Mouse (Mus musculus) retina, adult 2 months (tissue): ENCODE results near the gene Habp4.
A peak's percentile ranks its signal among the peaks of the same experiment; 100 is the strongest.

Source experiments
- DNase-seq: peaks from one replicate; pipeline ENCODE4 v3.0.0-alpha.2; 2012; ENCODE audit warnings: low read depth, low spot score

The Habp4 gene

DNA sequence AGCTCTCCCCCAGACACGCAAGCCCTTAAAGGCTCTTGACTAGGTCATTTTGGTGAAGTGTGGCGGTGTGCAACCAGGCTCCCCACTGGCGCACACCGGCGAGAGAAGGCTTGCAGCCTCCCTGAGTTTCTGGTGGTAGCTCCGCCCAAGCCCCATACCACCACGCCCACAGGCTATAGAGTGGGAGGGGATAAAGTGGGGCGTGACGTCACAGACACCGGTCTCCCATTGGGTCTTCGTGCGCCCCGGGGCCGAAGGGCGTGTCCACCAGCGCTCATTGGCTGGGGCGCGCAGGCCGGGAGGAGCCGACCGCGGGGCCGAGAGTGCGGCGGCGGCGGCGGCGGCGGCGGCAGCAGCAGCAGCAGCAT is at the start of gene Habp4:
TSS of gene Habp4 (plus strand) at position 277 of the 368 bp plus-strand sequence.
- peak; percentile 95 for DNase-seq

DNA sequence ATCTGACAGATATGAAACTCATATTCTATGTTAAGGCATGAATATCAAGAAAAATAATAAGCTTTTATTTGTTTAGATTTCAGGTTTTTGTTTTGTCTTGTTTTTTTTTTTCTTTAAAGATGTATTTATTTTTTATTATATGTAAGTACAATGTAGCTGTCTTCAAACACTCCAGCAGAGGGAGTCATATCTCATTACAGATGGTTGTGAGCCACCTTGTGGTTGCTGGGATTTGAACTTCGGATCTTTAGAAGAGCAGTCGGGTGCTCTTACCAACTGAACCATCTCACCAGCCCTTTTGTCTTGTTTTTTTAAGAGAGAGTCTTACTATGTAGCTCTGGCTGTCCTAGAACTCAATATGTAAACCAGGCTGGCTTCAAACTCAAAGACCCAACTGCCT is 44.2 kb upstream of the Habp4 start:
- DNase-seq, result no peak

DNA sequence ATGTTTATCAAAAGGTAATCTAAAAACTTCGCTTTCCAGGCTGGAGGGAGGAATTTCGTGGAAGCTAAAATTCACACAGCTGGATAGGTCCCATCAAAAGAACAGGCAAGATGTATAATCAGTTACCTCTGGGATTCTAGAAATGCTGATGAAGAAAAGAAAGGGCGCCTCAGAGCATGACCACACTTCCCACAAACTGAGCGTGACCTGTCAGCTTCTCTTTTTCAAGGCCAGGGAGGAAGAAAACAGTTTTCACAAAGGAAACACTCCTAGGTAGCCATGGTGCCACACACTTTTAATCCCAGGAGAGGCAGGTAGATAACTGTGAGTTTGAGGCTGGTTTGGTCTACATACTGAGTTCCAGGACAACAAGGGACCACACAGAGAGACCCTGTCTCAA is 40.9 kb upstream of the Habp4 start:
- DNase-seq, result no peak

DNA sequence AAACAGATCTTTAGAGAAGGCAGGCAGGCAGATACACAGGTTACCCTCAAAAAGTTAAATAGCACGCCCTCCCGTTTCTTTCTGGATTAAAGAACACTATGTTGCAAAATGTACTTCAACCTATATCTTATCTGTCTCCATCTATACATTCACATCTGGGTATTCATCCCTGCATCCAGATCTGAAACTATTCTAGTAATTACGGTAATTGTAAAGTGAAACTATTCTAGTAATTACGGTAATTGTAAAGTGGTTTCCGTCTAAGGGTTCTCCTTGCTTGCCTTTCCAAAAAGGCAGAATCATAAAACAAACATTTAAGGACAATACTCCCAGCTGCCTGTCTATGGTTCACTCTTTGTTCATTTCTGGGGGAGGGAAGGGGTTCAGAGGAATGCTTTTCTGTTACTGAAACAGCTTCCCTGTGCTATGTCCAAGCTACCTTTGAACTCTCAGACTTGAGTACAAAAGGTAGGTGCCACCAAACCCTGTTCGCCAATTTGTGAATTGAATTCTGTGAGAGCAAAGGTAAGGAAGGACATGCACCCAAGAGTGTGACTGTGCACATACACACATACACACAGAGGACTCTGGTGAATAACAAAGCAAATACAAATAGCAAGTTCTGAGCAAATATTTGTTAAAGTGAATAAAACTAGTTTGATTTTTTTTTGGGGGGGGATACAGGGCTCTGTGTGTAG is 38.0 kb upstream of the Habp4 start:
- DNase-seq, result no peak

DNA sequence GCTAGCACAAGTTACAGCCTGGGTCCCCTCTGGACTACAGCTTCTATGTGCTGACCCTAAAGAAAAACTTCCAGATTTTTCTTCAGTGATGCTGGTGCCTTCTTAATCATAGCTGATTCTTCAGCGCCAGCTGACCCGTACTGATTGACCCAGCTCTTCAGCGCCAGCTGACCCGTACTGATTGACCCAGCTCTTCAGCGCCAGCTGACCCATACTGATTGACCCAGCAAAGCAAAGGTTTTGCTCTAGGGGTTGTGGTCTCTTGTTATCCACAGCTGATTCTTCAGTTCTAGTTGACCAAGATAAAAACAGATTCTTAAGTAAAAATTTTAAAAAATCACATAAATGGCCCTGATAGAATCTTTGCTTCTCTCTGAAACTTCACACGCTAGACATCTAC is 36.7 kb upstream of the Habp4 start:
- DNase-seq, result no peak

DNA sequence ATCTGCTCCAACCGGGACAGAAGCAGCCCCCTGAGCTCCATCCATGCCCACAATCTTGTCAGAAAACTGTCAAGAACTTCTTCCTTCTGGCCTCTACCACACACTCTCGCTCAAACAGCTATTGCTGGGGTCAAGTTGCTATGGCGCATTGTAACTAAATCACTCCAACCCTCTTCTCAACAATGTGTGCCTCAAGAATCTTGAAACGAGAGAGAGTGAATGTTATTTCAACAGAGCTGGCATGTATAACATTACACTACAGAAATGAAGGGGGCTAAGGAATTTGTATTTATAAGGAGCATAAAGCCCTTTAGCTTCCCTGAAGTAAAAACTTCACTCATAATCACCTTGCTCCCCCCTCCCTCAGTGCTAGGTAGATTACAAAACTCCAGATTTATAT is 35.3 kb upstream of the Habp4 start:
- no peak for DNase-seq

DNA sequence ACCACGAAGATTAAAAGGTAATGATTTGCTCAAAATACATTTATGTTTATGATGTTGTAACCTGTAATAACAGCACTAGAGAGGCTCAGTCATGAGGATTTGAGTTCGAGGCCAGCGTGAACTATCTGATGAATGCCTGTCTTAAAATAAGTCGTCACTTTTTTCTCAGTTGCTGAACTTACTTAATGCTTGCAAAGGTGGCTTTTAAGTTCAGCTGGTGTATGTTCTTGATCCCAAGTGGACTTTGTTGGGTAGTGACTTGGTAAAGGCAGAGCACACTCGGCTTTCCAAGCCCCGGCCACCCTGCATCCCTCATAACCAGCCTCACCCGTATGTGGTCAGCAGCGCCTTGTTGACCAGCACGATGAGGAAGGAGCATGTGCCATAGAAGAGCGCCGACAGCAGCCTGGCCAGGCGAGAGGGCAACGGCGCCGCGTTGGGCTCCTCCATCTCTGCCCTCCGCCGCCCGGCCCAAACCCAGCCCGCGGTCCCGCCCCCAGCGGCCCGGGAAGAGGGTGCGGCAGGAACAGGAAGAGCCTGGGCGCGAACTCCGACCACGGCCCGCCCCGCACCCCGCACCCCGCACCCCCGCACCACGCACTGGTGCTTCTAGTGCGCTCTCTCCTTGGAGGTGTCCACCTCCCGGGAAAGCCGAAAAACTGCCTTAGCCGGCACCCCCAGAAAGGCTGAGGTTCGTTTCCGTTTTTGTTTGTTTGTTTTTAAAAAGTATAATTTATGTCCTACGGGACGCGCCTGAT is 32.6 kb upstream of the Habp4 start, which contains the start of gene Slc35d2:
TSS of gene Slc35d2 (minus strand) at position 511 of the 758 bp plus-strand sequence.
- DNase-seq, result no peak

DNA sequence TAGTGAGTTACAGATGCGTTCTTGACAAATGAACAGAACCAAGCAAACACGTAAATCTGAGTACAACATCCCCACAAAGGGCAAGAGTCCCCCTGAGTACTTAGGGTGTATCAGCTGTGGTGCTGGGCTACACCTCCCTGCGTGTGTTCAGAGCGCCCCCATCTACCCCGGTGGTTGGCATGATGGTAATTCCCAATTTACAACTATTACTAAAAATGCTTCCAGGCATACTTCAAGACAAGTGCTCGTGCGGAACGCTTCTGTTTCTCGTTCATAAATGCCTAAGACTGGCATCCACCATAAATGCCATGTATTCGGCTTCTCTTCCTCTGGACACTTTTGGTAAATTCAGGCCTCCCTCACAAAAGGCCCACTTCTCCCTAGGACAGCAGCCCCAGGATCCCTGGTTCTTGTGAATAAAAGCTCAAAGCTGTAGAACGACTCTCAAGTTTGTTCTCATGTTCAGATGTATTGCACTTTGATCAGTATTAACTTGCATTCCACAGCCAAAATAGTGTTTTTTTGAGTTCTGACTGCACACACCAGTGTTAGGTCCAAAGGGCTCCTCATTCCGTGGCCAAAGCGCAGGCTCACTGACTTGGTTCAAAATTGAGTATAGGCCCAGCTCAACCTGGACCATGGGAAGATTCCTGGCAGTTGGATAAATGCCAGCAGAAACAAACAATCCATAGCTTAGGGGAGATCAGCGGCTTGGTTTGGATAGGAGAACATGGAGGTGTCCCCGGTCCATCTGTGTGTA is 31.8 kb upstream of the Habp4 start:
- DNase-seq, result no peak

DNA sequence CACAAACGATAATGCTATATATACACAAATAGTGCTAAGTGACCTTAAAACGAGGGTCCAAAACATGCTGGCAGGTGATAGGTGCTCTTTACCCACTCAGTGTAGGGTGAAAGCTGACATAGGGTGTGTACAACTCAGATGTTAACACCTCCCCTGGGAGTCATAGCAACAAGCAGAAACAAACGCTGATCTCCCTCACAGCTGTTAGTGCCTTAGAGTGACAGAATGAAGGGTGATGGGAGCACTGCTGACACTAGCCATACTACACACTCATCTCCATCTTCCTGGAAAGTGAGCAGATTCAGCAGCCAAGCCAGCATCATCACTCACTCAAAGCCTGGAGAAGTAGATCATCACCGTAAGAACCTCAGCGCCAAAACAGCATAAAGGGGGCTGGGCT is 11.5 kb upstream of the Habp4 start:
- DNase-seq, result no peak

DNA sequence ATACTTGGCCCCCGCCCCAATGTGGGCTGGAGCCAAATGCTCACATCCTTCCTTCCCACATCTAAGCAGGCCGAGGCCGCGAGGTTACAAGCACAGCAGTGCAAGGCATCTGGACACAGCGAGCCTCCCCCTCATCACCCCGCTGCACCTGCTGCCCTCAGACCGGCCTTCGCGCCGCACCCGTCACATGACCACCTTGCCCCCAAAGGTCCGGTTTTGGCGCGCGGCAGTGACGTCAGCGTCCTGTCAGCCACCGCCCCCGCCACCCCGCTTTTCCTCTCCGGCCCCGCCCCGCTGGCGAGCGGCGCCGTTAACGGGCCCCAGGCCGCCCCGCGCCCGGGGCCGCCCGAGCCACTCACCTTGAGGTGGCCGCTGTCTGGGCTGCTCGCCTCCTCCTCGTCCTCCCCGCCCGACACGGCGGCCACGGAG is 9.4 kb upstream of the Habp4 start:
- DNase-seq, result peak; percentile 64

DNA sequence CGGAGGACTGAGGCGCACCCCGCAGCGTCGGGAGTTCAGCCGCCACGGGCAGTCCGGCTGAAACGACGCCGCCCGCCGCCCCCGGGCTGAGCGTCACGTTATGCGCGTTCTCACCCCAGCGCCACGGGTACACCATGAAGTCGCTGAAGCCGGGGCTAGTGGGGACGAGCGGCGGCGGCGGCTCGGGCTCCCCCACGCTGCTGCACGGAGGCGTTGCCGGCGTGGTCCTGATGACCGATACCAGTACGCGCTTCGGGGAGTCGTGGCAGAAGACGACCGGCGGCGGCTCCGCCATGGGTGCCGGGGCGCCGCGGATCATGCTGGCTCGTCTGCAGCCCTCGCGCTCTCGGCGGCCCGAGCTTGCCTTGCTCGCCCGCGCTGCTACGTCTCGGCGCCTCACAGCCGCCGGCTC is 8.9 kb upstream of the Habp4 start:
- no peak for DNase-seq

DNA sequence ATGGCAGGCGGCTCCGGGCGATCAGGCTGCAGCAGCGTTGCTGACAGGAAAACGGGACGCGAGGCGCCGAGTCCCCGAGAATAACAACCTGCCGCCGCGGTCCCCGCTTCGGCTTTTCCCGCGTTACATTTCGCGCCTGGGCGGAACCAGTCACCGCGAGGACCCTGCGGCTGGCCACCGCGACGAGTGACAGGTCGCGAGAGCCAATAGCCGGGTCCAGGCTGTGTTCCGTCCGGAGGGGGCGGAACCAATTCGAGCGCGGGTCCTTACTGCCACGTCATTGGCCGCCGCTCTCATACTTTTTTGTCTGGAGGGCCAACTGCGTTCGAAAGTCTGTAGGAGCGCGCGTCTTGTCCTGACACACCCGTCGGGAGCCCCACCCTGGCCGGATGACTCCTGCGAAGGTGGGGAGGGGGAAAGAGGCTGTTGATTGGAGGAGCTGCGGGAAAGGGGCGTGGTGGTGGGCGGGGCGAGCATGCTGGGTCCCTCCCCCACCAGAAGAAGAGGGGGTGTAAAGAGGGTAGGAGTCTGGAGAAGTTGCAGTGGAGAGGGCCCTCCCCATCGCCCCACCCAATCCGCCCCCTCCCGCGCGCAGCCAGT is 8.4 kb upstream of the Habp4 start, which contains the start of gene Zfp367:
TSS of gene Zfp367 (minus strand) at position 120 of the 600 bp plus-strand sequence.
- peak; percentile 78 for DNase-seq

DNA sequence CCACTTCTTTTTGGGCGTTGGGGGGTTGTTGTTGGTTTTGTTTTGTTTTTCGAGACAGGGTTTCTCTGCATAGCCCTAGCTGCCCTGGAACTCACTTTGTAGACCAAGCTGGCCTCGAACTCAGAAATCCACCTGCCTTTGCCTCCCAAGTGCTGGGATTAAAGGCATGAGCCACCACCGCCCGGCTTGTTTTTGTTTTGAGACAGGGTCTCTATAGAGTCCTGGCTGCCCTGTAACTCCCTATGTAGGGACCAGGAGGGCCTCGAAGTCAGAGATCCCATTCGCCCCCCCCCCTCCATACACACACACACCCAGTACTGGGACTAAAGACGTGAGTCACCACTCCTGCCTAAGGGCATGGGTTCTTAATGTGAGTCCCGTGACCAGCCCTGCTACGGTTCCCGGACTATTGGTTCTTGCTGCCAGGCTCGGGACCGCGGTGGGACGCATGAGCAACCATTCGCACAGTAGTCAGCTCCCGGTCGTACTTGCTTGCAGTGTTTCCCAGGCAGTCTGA is 7.8 kb upstream of the Habp4 start:
- no peak for DNase-seq

DNA sequence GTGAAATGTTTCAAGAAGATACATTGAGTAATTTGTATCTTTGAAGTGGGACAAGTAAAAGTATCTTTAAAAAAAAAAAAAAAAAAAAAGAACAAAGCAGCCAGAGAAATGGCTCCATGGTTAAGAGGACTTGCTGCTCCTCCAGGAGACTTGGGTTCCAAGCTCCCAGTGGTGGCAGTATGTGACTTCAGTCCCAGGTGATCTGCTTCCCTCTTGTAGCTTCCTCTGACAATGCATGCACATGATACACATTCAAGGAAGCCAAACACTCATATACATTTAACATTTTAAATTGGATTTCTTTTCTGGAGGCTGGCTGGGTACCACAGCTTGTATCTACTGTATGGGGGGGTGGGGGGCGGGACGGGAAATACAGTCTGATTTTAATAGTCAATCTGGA is 7.0 kb upstream of the Habp4 start:
- DNase-seq, result no peak

DNA sequence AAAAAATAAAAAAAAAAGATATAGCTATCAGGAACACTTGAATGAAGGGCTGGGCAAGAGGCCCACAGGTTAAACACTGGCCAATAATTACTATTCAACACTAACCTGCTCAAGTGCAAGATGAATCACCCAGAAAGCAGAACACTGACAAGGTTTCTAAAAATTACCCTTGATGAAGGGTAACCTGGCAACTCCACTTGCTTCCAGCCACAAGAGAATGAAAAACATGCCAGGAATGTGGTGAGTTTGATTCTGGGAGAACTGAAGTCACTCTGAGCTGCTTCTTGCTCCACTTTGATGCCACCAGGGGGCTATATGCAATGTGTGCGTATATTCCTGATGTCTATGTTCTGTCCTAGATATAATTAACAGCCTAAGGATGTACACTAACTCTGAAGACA is 6.5 kb upstream of the Habp4 start:
- DNase-seq, result no peak

DNA sequence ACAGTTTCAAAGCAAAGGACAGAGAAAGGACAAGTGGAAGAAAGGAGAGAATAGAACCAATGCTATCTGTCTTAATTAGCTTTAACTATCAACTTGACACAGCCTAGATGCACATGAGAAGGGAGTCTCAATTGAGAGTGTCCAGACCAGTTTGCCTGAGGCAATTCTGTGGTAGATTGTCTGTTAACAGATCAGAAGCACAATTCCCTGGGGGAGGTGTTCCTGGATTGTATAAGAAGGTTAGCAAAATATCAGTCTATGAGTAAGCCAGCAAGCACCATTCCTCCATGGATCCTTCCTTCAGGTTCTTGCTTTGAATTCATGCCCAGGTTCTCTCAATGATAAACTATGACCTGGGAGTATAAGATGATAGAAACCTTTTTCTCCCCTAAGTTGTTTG is 4.7 kb upstream of the Habp4 start:
- no peak for DNase-seq

DNA sequence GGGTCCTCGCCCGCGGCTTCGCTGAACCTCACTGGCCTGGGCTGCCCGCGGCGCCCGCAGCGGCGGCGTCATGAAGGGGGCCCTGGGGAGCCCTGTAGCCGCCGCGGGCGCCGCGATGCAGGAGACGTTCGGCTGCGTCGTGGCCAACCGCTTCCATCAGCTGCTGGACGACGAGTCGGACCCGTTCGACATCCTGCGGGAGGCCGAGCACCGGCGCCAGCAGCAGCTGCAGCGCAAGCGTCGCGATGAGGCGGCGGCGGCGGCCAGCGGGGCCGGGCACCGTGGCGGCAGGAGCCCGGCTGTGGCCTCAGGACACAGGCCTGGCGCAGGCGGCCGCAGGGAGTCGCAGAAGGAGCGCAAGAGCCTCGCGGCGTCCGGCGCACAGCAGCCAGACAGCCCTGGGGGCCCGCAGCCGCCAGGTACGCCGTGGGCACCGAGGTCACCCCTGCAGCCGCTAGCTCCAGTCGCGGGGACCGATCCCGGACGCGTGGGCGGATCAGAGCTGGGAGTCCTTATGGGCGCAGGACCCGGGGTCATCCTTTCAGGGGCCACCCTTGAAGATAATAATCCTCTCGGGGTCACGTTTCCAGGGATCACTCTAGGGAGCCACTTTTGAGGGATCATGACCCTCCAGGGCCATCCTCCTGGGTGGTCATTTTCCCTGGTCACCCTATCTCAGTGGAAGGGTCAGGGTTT is 440 bp downstream of the Habp4 start:
- DNase-seq, result no peak

DNA sequence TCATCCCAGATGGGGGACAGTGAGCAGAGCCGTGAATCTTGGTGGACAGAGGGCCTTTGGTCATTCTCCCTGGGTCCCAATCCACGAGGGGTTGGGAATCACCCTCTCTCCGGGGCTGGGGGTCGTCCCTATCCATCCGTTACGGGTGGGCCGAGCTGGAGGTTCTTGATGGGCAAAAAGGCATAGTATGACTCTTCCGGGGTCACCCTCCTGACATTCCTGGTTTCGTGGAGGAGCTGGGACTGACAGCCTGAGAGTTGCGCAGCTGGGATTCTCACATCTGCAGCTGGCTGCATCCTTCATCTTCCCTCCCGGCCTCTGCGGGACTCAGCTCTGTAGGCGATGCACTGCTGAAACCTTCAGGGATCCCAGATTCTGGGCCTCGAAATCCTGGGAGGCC is 1.0 kb downstream of the Habp4 start:
- no peak for DNase-seq

DNA sequence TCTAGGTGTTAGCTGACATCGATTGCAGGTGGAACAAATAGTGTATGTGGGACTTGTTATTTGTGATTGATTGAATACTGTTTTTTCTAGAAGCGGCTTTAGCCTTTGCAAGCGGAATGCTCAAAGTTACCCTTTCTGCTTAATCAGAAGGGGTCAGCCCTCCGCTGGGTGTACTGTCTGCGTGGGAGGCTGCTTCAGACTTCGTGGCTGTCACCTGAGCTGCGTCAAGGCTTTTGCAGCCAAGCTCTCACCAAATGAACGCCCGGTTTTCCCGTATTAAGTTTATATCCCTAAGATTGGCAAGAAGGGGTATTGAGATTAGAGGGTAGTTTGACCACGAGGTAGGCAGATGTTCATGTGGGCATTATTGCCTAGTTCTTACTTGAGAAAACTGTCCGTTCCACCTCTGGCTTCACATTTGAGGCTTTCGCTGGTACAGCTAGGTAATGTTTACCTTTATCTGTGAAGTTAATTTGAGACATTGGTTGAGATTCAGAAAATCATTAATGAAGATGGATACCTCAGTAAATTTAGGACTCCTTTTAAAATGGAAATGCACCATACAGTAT is 1.6 kb downstream of the Habp4 start:
- no peak for DNase-seq

DNA sequence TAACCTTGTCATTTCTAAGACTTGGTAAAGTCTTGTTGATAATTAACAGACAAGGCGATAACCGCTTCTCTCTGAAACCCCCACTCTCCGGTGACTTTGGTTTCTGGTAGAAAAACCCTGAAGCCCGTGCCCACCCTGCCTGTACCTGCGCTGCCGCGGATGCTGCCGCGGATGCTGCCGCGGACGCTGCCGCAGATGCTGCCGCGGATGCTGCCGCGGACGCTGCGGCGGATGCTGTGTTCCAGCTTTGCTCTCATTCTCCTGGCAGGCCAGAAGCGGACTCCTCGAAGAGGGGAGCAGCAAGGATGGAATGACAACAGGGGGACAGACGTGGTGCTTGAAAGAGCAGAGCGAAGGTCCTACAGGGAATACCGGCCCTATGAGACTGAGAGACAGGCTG is 8.1 kb downstream of the Habp4 start:
- no peak for DNase-seq

DNA sequence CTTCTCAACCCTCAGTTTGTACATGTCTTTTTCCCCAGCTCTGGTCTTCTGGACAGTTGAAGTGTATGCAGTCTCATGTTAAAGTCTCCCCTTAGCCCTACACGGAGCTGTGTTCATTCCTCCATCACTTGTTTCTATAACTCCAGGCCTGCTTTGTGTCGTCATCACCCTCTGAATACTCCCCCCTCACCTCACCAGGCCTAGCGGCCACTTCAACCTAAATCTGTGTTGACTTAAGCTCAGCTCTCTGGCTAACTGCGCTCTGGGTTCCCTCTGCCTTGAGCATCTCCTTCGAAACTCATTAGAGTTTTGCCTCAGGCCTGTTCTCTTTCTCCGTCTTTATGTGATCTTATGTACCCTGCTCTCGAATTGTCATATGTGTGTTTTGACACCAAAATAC is 16.4 kb downstream of the Habp4 start:
- DNase-seq, result no peak
